Mouse (Mus musculus) forebrain, postnatal 0 days (tissue): ENCODE results near the gene Rpgr. TPM values are rescaled to one million over a fixed set of nuclear protein-coding genes. Genes with fewer than 3 reads are reported as not detected.

Experiments used
- ATAC-seq: fragments of 200-750 bp; cut with Nextera tagmentation; 2 replicates; pipeline ENCODE4 v1.8.0; 2017; ENCODE audit warnings: mild to moderate bottlenecking, moderate library complexity
- DNase-seq: peaks from one replicate; pipeline ENCODE4 v3.0.0-alpha.2; 2015
- H3K27ac ChIP-seq: fragments of 300-500 bp; sonication (generic); 2 replicates; pipeline ENCODE4 v1.5.1; 2014; ENCODE audit warnings: low read depth, mild to moderate bottlenecking, antibody characterized with exemption, low read length, moderate library complexity, mixed read lengths
- H3K27me3 ChIP-seq: fragments of 300-500 bp; sonication (generic); 2 replicates; pipeline ENCODE4 v1.6.1; 2014; ENCODE audit warnings: mild to moderate bottlenecking, low read length, mixed read lengths; ENCODE audit not compliant: insufficient read depth
- H3K36me3 ChIP-seq: fragments of 300-500 bp; sonication (generic); 2 replicates; pipeline ENCODE4 v1.6.1; 2014; ENCODE audit warnings: mild to moderate bottlenecking, moderate library complexity; ENCODE audit not compliant: insufficient read depth
- H3K4me1 ChIP-seq: fragments of 300-500 bp; sonication (generic); 2 replicates; pipeline ENCODE4 v1.6.1; 2014; ENCODE audit warnings: antibody characterized with exemption; ENCODE audit not compliant: insufficient read depth
- H3K4me2 ChIP-seq: fragments of 300-500 bp; sonication (generic); 2 replicates; pipeline ENCODE4 v1.6.1; 2014; ENCODE audit warnings: low read depth, mild to moderate bottlenecking, moderate library complexity
- H3K4me3 ChIP-seq: fragments of 300-500 bp; sonication (generic); 2 replicates; pipeline ENCODE4 v1.5.1; 2014; ENCODE audit warnings: low read depth, low read length, mixed read lengths
- H3K9ac ChIP-seq: fragments of 300-500 bp; sonication (generic); 2 replicates; pipeline ENCODE4 v1.6.1; 2014; ENCODE audit warnings: mild to moderate bottlenecking
- H3K9me3 ChIP-seq: fragments of 300-500 bp; sonication (generic); 2 replicates; pipeline ENCODE4 v1.6.1; 2016; ENCODE audit warnings: low read length
- CTCF ChIP-seq: sonication (generic); IDR thresholded peaks from 2 replicates; pipeline ENCODE4 v1.5.1; 2016; ENCODE audit warnings: antibody characterized with exemption, control low read depth, low read depth
- WGBS: fragments of 180-500 bp; shearing (Covaris S2); extraction: QIAGEN DNeasy Blood & Tissue Kit; methylation state at CpG from one replicate; pipeline ENCODE4 v1.1.7; 2014; 5-methylcytosine and 5-hydroxymethylcytosine counted together
- polyA plus RNA-seq: library from polyadenylated mRNA; unstranded; fragments of >200 nt; fragmentation: Nextera tagmentation; extraction: Ambion mirVana; gene quantifications from 2 replicates; pipeline ENCODE4 v1.2.1, GENCODE M21; 2015
- total RNA-seq: library from RNA; depleted of rRNA; stranded (reverse); fragments of >200 nt; gene quantifications from 2 replicates; pipeline ENCODE4 v1.2.3, GENCODE M21; 2014

Rpgr gene
- total and polyA plus RNA-seq, 2 experiments from 2014 or later = 30.2 to 34.2 TPM

DNA sequence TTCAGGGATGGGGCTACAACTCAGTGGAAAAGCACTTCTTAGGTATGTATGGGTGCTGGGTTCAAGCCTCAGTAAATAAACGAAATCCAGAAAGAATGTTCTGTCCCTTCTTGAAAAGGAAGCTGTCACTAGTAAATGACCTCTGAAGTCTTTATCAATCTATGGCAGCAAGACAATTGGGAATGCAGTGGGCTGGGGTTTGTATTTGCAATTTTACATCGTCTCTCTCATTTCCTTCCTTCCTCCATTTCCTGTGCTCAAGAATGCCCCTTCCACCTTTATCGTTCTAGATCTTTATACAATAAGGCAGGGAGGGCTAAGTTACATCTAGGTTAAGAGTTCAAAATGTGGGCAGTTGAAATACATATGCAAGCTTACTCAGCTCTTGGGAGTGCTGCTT lies 17.9 kb upstream of the Rpgr start:
- TF ChIP-seq CTCF = no peak
- no peak overlapping the region for H3K27ac ChIP-seq
- no peak for DNase-seq
- no peaks in the 10 kb centered on the region for H3K27me3 ChIP-seq
- 84% methylated on average over 3 of the region's 3 CpGs for WGBS
- H3K4me2 ChIP-seq = no peak overlapping the region
- H3K36me3 ChIP-seq = no peaks in the 10 kb centered on the region
- H3K4me1 ChIP-seq = no peaks in the 10 kb centered on the region
- ATAC-seq = no peak
- H3K9me3 ChIP-seq = no peaks in the 10 kb centered on the region
- H3K4me3 ChIP-seq = no peak overlapping the region
- H3K9ac ChIP-seq = no peak overlapping the region

DNA sequence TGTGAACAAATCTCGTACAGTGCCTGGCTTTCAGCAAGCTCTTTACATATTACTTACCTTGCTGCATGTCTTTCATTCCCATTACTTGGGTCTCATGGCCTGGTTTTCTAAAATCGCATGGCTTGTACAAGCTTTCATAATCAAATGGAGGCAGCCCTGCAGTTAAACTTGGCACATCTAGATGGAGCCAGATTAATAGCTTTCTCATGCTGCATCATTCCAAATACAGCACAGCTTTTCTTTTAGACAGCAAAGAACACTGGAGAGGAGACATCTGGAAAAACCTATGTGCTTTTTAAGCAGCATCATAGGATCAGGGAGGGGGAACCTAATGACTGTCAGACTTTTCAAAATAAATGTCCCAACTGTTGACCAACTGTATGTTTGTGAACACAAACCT lies 16.3 kb upstream of the Rpgr start:
- 62% methylated on average over 2 of the region's 2 CpGs for WGBS
- peak; percentile 60 for TF ChIP-seq CTCF
- H3K27ac ChIP-seq = no peak overlapping the region
- no peaks in the 10 kb centered on the region for H3K27me3 ChIP-seq
- peak; percentile 62 for DNase-seq
- no peak overlapping the region for H3K9ac ChIP-seq
- H3K4me2 ChIP-seq = no peak overlapping the region
- no peaks in the 10 kb centered on the region for H3K9me3 ChIP-seq
- peak; percentile 79 for ATAC-seq
- H3K4me3 ChIP-seq = no peak overlapping the region
- no peaks in the 10 kb centered on the region for H3K4me1 ChIP-seq
- H3K36me3 ChIP-seq = no peaks in the 10 kb centered on the region

DNA sequence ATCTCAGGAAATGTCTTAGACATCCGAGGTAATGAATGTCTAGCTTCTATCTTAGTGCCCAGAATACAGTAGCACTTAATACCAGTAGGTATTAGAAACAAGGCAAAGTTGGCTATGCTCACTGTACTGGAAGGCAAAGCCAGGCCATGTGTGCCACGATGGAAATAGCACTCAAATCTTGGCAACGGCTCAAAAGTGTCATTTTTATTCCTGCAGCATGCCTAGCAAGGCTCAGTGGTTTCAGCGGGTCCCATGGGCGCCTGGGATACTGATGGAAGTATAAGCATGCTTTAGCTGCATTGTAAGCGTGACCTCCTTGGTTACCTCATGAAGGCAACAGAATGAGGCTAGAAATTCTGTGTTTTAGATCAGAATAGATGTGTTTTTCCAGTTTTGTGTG lies 2.6 kb upstream of the Rpgr start:
- Histone ChIP-seq H3K9ac (no peak overlapping the region), H3K4me3 (no peak overlapping the region), H3K36me3 (no peaks in the 10 kb centered on the region), H3K4me2 (no peak overlapping the region), H3K9me3 (no peaks in the 10 kb centered on the region), H3K27ac (no peak overlapping the region), H3K27me3 (no peaks in the 10 kb centered on the region), H3K4me1 (no peaks in the 10 kb centered on the region)
- TF ChIP-seq CTCF = no peak
- 64% methylated on average over 6 of the region's 6 CpGs for WGBS
- ATAC-seq = no peak
- DNase-seq = no peak

DNA sequence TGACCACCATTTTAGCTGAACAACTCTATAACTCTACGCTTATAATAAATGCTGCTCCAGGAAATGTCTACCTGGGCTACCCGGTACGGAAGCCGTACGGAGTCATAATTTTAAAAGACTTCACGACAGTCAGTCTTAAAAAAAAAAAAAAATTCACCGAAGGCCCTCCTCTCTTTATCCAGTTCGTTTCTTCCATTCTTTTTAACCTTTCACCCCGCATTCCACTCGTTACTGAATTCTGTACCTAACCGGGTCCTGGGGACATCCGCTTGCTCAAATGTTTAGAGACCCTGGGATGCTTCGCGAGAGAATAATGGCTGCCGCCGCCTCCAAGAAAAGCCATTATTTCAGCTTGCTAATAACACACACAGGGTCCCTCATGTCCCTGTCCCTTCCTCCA lies 748 bp downstream of the Rpgr start:
- no peaks in the 10 kb centered on the region for H3K36me3 ChIP-seq
- 30% methylated on average over 16 of the region's 16 CpGs for WGBS
- H3K27ac ChIP-seq = peak overlapping the region; percentile 89
- no peaks in the 10 kb centered on the region for H3K27me3 ChIP-seq
- ATAC-seq (peak; percentile 6; the same call in 1 of the 2 replicates), DNase-seq (peak; percentile 77)
- peak overlapping the region; percentile 65 for H3K9ac ChIP-seq
- H3K9me3 ChIP-seq = no peaks in the 10 kb centered on the region
- H3K4me3 ChIP-seq = peak overlapping the region; percentile 53
- TF ChIP-seq CTCF = no peak
- peak overlapping the region; percentile 43 for H3K4me2 ChIP-seq
- H3K4me1 ChIP-seq = no peaks in the 10 kb centered on the region

DNA sequence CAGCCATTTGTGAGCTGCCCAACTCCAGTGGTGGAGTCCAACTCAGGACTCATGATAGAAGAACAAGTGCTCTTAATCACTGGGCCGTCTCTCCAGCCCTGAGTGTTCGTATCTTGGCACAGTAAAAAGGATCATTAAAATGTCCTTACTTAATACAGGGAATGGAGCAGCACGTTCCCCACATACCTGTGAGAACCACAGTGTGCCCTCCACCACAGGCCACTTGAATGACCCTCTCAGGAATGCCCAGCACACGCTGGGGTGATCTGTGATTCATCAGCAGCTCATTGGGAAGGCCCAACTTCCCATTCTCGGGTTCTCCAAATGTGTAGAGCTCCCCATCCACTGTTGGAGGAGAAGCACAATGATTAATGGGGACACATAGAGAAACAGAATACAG lies 10.8 kb downstream of the Rpgr start:
- no peaks in the 10 kb centered on the region for H3K27me3 ChIP-seq
- WGBS = 82% methylated on average over 5 of the region's 5 CpGs

DNA sequence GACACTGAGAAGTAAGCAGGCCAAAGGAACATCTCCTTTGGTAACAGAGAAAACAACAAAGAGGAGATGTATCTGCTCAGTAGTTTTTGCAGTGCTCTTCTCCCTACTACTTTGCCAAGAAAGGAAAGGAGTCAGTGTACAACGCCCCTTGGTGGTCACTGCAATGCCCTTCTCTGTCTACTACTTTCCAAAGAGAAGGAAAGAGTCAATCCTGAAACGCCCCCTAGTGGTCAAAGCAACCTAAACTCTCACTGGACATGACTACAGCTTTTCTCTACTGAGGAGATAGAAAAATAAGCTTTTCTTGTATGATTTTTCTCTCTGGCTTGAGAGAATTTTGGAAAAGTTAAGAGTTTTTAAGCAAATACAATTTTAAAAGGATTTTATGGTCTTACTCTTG lies 15.4 kb downstream of the Rpgr start:
- ATAC-seq (peak; percentile 42), DNase-seq (peak; percentile 54)
- H3K4me2 ChIP-seq = no peak overlapping the region
- no peaks in the 10 kb centered on the region for H3K36me3 ChIP-seq
- peak; percentile 61 for TF ChIP-seq CTCF
- H3K9ac ChIP-seq = no peak overlapping the region
- 20% methylated on average over 2 of the region's 2 CpGs for WGBS
- H3K27me3 ChIP-seq = no peaks in the 10 kb centered on the region
- H3K4me3 ChIP-seq = no peak overlapping the region
- no peaks in the 10 kb centered on the region for H3K4me1 ChIP-seq
- H3K9me3 ChIP-seq = no peaks in the 10 kb centered on the region
- H3K27ac ChIP-seq = no peak overlapping the region

More for the DNA sequence above, 10.8 kb downstream of the Rpgr start:
- H3K27ac ChIP-seq = no peak overlapping the region
- TF ChIP-seq CTCF = no peak
- H3K9me3 ChIP-seq = no peaks in the 10 kb centered on the region
- no peak overlapping the region for H3K9ac ChIP-seq
- ATAC-seq = no peak
- no peak for DNase-seq
- no peak overlapping the region for H3K4me2 ChIP-seq
- H3K36me3 ChIP-seq = 0 out of 2 replicates have a peak, but pooled peaks cover 3% of the 10 kb centered on the region
- H3K4me1 ChIP-seq = no peaks in the 10 kb centered on the region
- no peak overlapping the region for H3K4me3 ChIP-seq

DNA sequence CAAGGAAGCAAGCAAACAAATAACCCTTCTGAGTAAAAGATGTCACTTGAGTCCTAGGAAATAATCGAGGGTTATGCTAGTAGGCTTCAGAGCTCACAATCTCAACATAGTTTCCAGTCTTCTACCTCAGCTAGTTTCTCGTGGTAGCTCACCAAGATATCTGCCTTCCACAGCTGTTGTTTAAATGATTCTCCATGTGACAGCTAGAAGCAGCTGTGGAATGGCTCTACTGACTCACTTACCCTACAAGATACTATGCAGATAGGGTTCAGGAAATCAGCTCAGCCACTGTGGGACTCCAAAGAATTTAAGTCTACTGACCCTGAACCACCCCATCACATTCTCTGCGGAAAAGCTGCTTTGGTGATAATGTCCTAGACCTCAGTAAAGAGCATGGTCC lies 64.3 kb downstream of the Rpgr start:
- H3K9me3 ChIP-seq = no peaks in the 10 kb centered on the region
- H3K4me3 ChIP-seq = no peak overlapping the region
- no peaks in the 10 kb centered on the region for H3K36me3 ChIP-seq
- H3K9ac ChIP-seq = no peak overlapping the region
- H3K27ac ChIP-seq = no peak overlapping the region
- DNase-seq (no peak), ATAC-seq (no peak)
- H3K27me3 ChIP-seq = no peaks in the 10 kb centered on the region
- TF ChIP-seq CTCF = no peak
- no peaks in the 10 kb centered on the region for H3K4me1 ChIP-seq
- WGBS = 78% methylated on average over 3 of the region's 3 CpGs
- H3K4me2 ChIP-seq = no peak overlapping the region
